Comparison of ENCODE assay signal across 15 mouse cellular contexts in the genomic region with DNA sequence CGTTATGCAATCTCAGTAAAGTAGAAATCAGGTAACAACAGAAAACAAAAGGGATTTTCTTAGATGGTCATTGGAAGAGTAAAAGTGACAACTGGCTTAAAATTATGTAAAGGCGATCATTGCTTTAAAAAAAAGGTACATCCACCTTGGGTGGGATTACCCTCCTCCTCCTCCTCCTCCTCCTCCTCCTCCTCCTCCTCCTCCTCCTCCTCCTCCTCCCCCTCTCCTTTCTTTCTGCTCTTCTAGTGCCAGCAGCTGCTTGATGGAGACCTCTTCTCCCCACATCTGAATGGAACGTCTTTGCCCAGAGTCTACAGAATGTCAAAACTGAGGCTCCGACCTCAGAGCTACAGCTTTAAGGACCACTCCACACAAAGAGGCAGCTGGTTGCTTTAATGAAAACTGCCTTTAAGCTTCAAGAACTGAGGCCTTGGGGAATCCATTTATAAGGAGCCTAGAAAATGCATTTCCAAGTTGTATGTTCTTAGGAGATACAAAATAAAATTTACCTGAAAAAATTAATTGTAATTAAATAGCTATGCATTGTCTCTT. TPM values are rescaled to one million over a fixed set of nuclear protein-coding genes. Genes with fewer than 3 reads are reported as not detected.
DNase-seq lines count a peak whose midpoint lies in the region; ATAC-seq lines count a peak whose summit lies in the region.
"Had no signal": no experiment of that assay in that cellular context is flagged by ENCODE, and none has a peak within 500 bp of the region (broad histone marks: within the 10 kb centered on the region; RNA-seq: fewer than 3 reads in every experiment).

No protein-coding gene starts in this region.

- 24% methylated on average over 4 of the region's 4 CpGs for WGBS in forebrain, embryonic 16.5 days
- WGBS in midbrain, embryonic 12.5 days, result 3% methylated on average over 4 of the region's 4 CpGs
- 9% methylated on average over 4 of the region's 4 CpGs for WGBS in neural tube, embryonic 14.5 days
- WGBS in limb, embryonic 10.5 days, result 4% methylated on average over 4 of the region's 4 CpGs

- intact Hi-C loops in gastrocnemius, postnatal 36 days (cut with DNase I), result no loop called here

- ATAC-seq in forebrain, embryonic 16.5 days, result no peak
- ATAC-seq in midbrain, embryonic 12.5 days (ENCODE audit: low FRiP score, low read depth), result no peak
- ATAC-seq in neural tube, embryonic 14.5 days (ENCODE audit: low read depth), result no peak
- ATAC-seq: liver, embryonic 12.5 days had no signal

- no peak overlapping the region for H3K4me3 ChIP-seq in forebrain, embryonic 16.5 days (replicated peaks; ENCODE audit: low read length)
- peak overlapping the region; percentile 74 for H3K4me3 ChIP-seq in midbrain, embryonic 12.5 days
- no peak overlapping the region; the same call in 1 of the 2 replicates for H3K4me3 ChIP-seq in neural tube, embryonic 14.5 days (ENCODE audit: low read depth, low read length)
- H3K4me3 ChIP-seq in limb, embryonic 10.5 days, result no peak overlapping the region
- H3K4me3 ChIP-seq: gastrocnemius, adult 2 months; liver, embryonic 12.5 days; megakaryocyte, embryonic 14.5 days had no signal

- H3K27me3 ChIP-seq in forebrain, embryonic 16.5 days (replicated peaks; ENCODE audit: control insufficient read depth, insufficient read depth, low read length), result 0 out of 2 replicates have a peak, but pooled peaks cover 2% of the 10 kb centered on the region
- H3K27me3 ChIP-seq in midbrain, embryonic 12.5 days, result no peaks in the 10 kb centered on the region
- peaks cover 4% of the 10 kb centered on the region for H3K27me3 ChIP-seq in neural tube, embryonic 14.5 days (ENCODE audit: control insufficient read depth, insufficient read depth, low read length)
- peaks cover 100% of the 10 kb centered on the region for H3K27me3 ChIP-seq in limb, embryonic 10.5 days (ENCODE audit: low read depth, poor library complexity, severe bottlenecking)
- H3K27me3 ChIP-seq: CH12.LX had no signal

- peaks cover 40% of the 10 kb centered on the region for H3K4me1 ChIP-seq in forebrain, embryonic 16.5 days (replicated peaks; ENCODE audit: control insufficient read depth, insufficient read depth, low read length)
- H3K4me1 ChIP-seq in midbrain, embryonic 12.5 days, result peaks cover 43% of the 10 kb centered on the region
- peaks cover 12% of the 10 kb centered on the region for H3K4me1 ChIP-seq in neural tube, embryonic 14.5 days (ENCODE audit: control insufficient read depth, insufficient read depth, low read length)
- peaks cover 50% of the 10 kb centered on the region for H3K4me1 ChIP-seq in limb, embryonic 10.5 days

- H3K36me3 ChIP-seq in forebrain, embryonic 16.5 days (ENCODE audit: control insufficient read depth, insufficient read depth), result no peaks in the 10 kb centered on the region
- no peaks in the 10 kb centered on the region for H3K36me3 ChIP-seq in midbrain, embryonic 12.5 days
- H3K36me3 ChIP-seq in neural tube, embryonic 14.5 days (ENCODE audit: control insufficient read depth, insufficient read depth, low read length), result no peaks in the 10 kb centered on the region
- no peaks in the 10 kb centered on the region for H3K36me3 ChIP-seq in limb, embryonic 10.5 days
- H3K36me3 ChIP-seq: liver, embryonic 12.5 days had no signal

- peak; percentile 30 for DNase-seq in embryo, embryonic 10 days (ENCODE audit: low spot score)
- DNase-seq in embryo, embryonic 9.5 days (ENCODE audit: extremely low spot score), result no peak
- no peak for DNase-seq in gastrocnemius, postnatal 36 days
- DNase-seq in right cerebral cortex, postnatal 14 days, result no peak
- no peak for DNase-seq in limb, embryonic 10.5 days (ENCODE audit: low spot score)
- DNase-seq: cerebellum, adult 11-12 months; gastrocnemius, adult 2 months; thymus, adult 18-20 months had no signal

- H3K4me2 ChIP-seq in forebrain, embryonic 16.5 days (ENCODE audit: low read length), result peak overlapping the region; percentile 36
- H3K4me2 ChIP-seq in midbrain, embryonic 12.5 days (replicated peaks), result peak overlapping the region; percentile 77
- H3K4me2 ChIP-seq in neural tube, embryonic 14.5 days (ENCODE audit: low read depth, low read length), result peak overlapping the region; percentile 99; the same call in 1 of the 2 replicates
- H3K4me2 ChIP-seq: liver, embryonic 12.5 days had no signal

- peak overlapping the region; percentile 61 for H3K27ac ChIP-seq in forebrain, embryonic 16.5 days (ENCODE audit: low read length)
- peak overlapping the region; percentile 98 for H3K27ac ChIP-seq in midbrain, embryonic 12.5 days (replicated peaks)
- H3K27ac ChIP-seq in neural tube, embryonic 14.5 days (ENCODE audit: low read depth, low read length), result no peak overlapping the region
- no peak overlapping the region for H3K27ac ChIP-seq in limb, embryonic 10.5 days
- H3K27ac ChIP-seq: gastrocnemius, adult 2 months; liver, embryonic 12.5 days had no signal

- H3K9ac ChIP-seq in forebrain, embryonic 16.5 days (replicated peaks; ENCODE audit: low read depth, low read length), result no peak overlapping the region
- peak overlapping the region; percentile 89; the same call in 1 of the 2 replicates for H3K9ac ChIP-seq in midbrain, embryonic 12.5 days (replicated peaks)
- H3K9ac ChIP-seq in neural tube, embryonic 14.5 days (replicated peaks; ENCODE audit: low read depth, low read length), result no peak overlapping the region
- H3K9ac ChIP-seq: liver, embryonic 12.5 days had no signal

- H3K9me3 ChIP-seq in forebrain, embryonic 16.5 days (ENCODE audit: control insufficient read depth, low read length), result no peaks in the 10 kb centered on the region
- H3K9me3 ChIP-seq in midbrain, embryonic 12.5 days, result no peaks in the 10 kb centered on the region
- H3K9me3 ChIP-seq in neural tube, embryonic 14.5 days (ENCODE audit: control insufficient read depth, low read length), result no peaks in the 10 kb centered on the region
- H3K9me3 ChIP-seq in limb, embryonic 10.5 days (replicated peaks), result no peaks in the 10 kb centered on the region
- H3K9me3 ChIP-seq: liver, embryonic 12.5 days had no signal

RNA-seq across cellular contexts. Expression of a gene that starts 4.5 kb away (rescaled TPM):
- polyA plus RNA-seq in forebrain, embryonic 16.5 days (2015; fragmentation: Nextera tagmentation; extraction: Ambion mirVana), result 48.1 and 58.3 TPM in 2 replicates
- polyA plus RNA-seq in midbrain, embryonic 12.5 days (2016; fragmentation: Nextera tagmentation; extraction: Ambion mirVana), result 79.8 and 91.9 TPM in 2 replicates
- polyA plus RNA-seq in neural tube, embryonic 14.5 days (2014; fragmentation: Nextera tagmentation; extraction: Ambion mirVana), result 18.3 and 21.4 TPM in 2 replicates
- total RNA-seq in gastrocnemius, postnatal 36 days (2021), result not detected
- polyA plus RNA-seq in limb, embryonic 10.5 days (2016; fragmentation: Nextera tagmentation; extraction: Ambion mirVana), result 0.13 and 0.15 TPM in 2 replicates
- total RNA-seq: CH12.LX; gastrocnemius, adult 2 months; neutrophil, adult 5-6 weeks had no signal
- polyA plus RNA-seq: liver, embryonic 12.5 days had no signal

Comparison
In these comparisons a context has a peak if more than half of its experiments do, and no peak if none do; other contexts are left out.
1. H3K27ac ChIP-seq: peak in forebrain, embryonic 16.5 days (single experiment) and midbrain, embryonic 12.5 days (single experiment); none in neural tube, embryonic 14.5 days (single experiment) and limb, embryonic 10.5 days (single experiment).
2. H3K4me2 ChIP-seq: peak in every context shown above with its lines; median percentile 99 in neural tube, embryonic 14.5 days; 77 in midbrain, embryonic 12.5 days; 36 in forebrain, embryonic 16.5 days.
3. RNA of a gene that starts 4.5 kb away (polyA plus RNA-seq): 79.8 to 91.9 TPM in midbrain, embryonic 12.5 days, 48.1 to 58.3 TPM in forebrain, embryonic 16.5 days and 18.3 to 21.4 TPM in neural tube, embryonic 14.5 days; 0.13 to 0.15 TPM in limb, embryonic 10.5 days; every median in the first group is over 10 times any median in the second.